Mouse (Mus musculus): ENCODE results near the gene Tmub1. TPM values are rescaled to one million over a fixed set of nuclear protein-coding genes. Genes with fewer than 3 reads are reported as not detected.
A peak's percentile ranks its signal among the peaks of the same experiment; 100 is the strongest.

Tmub1 gene
- total RNA-seq, 2 experiments from 2014 or later, result 17.7 to 23.3 TPM

DNA sequence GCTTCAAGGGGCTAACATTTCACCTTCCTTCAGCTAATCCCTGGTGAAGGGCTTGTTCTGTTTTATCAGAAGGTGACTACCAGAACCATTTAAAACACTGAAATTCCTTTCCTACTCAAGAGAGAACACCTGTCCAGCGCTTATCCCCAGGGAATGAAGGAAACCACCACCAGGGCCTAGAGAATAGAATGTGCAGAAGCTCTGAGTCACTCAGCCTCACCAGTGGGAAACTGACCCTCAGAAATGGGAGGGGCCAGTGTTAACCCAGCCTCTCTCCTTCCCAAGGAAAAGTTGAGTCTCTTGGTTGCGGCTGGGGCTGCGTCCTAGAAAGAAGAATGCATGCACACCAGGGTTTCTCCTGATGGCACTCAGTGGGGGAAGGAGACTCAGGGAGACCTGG is 7.4 kb upstream of the Tmub1 start:
- no peak for DNase-seq (ENCODE audit: low spot score)

DNA sequence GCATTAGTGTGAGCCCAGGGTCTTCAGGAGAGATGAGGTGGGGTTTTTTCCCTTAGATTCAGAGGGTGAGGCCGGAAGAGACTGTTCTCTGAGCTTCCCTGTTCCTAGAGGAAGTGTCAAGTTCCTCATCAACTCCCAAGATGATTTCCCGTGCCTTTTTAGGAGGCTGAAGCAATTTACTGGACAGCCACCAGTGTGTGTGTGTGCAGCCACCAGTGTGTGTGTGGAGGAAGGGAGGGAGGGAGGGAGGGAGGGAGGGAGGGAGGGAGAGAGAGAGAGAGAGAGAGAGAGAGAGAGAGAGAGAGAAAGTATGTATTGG is 6.3 kb upstream of the Tmub1 start:
- peak; percentile 30 for DNase-seq (ENCODE audit: low spot score)

DNA sequence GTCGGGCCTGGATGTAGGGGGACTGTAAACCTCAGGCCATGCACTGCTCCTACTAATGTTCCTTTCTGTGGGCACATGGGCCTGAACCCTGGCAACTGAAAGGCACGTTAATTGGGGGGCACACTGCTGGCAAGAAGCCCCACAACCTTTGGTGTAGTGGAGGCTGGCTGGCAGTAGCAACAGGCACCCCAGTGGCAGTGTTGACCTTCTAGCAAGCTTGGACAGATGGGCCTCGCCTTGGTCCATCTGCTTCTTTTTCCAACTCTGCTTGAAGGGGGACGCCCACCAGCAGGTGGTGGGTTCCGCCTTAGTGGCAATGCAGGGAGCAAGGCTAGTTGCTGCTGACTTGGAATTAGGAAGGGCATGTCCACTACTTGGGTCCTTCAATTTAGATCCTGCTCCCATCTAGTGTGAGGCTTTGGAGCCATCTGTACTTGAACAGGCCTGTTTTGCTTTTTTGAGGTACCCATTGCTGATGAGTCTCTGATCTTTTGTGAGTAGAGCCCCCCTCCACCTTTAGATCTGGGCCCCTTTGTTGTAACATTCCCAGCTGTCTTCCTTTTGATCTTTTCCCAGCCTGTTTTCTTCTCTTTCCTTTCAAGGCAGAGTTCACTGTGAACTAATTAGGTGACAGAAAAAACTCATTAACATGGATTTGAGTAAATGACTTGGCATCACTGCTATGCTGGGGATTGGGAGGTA is 5.8 kb upstream of the Tmub1 start:
- DNase-seq (ENCODE audit: low spot score), result no peak

DNA sequence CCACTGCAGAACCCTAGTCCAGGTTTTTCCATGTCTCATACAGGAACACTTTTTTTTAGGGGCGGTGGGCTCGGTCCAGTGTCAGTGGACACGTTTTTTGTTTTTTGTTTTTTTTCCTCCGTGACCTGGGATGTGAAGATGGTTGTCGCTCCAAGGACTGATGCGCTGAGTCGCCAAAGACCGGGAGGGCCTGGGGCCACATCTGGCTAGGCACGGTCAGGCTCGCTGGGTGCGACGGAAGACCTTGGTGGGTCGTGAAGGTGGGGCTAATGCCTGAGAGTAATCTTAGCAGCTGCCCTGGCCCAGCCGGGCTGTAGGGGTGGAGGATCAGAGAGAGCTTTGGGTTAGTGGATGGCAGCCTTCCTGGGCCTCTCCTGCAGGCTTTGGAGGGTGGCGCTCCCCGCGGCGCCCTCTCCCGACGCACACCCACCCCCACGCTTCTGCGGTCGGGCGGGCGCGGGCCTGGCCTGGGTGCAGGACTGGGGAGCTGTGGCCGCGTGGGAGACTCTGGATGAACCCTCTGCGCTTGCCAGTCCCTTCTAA is 5.1 kb upstream of the Tmub1 start:
- no peak for DNase-seq (ENCODE audit: low spot score)

DNA sequence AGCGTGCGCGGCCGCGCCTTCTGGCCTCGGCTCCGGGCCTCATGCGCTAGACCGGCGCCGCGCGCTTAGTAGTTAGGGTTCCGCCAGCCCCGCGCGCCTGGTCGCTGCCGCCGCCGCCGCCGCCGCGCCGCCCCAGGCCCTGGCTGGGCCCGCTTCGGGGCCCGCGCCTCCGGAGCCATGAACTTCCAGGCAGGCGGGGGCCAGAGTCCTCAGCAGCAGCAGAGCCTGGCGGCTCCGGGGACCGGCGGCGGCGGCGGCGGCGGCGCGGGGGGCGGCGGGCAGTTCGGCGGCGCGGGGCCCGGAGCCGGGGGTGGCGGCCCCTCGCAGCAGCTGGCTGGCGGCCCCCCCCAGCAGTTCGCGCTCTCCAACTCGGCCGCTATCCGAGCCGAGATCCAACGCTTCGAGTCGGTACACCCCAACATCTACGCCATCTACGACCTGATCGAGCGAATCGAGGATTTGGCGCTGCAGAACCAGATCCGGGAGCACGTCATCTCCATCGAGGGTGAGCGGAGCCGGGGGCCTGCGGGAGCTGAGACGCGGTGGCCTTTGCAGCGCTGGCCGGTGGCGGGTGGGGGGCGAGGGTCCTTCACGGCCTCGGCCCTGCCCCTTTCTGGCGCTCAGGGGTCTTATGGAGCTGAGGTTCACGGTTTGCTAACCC is 4.5 kb upstream of the Tmub1 start, which contains the start of gene Agap3:
TSS of gene Agap3 (plus strand) at position 148 of the 661 bp plus-strand sequence.
- DNase-seq (ENCODE audit: low spot score), result no peak

DNA sequence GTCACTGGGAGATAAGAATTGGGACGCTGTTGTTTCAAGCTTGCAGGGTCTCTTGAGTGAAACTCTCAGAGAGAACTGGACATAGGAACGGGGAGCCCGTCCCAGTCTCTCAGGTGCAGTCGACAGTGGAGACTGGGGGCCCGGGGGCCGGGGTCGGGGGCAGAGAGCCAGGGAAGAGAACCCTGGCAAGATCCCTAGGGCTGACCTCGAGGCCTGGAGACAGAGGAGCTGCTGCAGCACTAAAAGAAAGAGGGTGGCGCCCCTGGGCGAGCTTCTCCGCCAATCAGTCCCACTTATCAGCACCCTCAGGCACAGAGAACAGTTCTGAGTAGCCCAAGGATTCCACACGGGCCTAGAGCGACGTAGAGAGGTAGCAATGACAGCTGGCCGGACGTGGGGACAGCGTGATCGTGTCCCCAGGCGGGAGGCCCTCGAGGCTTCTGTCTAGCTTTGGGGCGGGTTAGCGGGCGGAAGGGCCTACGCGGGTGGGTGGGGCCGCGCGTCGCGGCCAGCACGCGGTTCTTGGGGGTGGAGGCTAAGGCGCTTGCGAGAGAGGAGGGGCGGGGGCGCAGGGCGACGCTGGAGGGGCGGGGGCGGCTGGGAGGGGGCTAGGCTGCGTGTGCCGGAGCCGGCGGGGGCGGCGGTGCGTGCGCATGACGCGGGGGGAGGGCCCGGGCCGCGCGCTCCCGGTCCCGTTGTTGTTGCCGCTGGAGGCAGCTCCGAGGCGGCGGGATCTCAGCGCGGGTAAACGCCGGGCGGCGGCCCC is 3.8 kb upstream of the Tmub1 start:
- DNase-seq (ENCODE audit: low spot score), result peak; percentile 83

DNA sequence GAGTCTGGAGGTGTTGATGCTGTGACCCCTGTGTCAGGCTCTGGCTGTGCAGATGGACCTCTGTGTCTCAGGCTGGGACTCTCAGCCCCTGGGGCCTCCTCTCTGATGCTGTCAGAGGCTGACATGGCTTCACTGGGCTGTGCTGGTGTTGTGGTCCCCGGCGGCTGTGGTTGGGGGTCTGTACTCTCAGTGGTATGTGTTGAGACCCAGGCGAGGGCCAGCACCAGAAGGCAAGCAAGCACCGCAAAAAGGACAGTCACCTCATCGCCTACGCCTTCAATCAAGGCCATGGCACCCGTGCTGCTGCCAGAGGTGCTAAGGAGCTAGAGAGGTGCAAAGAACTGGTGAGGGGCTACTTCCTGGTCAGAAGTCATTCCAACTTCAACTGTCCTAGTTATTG is 1.0 kb downstream of the Tmub1 start:
- DNase-seq (ENCODE audit: low spot score), result no peak

DNA sequence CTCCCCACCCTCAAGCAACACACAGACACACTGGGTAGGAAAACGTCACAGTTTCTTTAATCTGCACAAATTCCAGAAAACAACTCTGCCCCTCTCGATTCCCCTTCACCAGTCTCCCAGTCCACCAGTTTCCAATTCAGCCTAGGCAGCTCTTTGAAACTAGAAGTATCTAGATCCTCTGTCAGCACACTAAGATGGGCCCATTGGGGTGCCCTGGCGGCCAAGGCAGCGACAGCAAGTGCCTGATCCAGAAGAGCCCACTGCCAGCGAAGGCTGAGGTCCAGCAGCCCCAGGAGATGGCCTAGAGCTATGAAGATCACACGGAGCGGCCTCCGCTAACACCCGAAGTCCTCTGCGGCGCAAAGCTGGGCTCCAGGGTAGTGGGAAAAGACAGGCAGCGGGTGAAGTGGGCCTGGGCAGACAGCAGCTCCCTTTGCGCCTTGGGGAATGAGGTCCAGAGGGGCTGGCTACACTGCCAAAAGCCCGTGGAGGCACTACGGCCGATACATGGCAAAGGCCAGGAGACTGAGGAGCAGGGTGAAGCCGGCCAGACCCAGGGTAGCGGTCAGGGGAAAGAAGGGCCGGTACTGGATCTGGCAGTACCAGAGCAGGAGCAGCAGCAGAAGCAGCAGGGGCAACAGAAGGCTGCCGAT is 2.1 kb downstream of the Tmub1 start:
- no peak for DNase-seq (ENCODE audit: low spot score)

DNA sequence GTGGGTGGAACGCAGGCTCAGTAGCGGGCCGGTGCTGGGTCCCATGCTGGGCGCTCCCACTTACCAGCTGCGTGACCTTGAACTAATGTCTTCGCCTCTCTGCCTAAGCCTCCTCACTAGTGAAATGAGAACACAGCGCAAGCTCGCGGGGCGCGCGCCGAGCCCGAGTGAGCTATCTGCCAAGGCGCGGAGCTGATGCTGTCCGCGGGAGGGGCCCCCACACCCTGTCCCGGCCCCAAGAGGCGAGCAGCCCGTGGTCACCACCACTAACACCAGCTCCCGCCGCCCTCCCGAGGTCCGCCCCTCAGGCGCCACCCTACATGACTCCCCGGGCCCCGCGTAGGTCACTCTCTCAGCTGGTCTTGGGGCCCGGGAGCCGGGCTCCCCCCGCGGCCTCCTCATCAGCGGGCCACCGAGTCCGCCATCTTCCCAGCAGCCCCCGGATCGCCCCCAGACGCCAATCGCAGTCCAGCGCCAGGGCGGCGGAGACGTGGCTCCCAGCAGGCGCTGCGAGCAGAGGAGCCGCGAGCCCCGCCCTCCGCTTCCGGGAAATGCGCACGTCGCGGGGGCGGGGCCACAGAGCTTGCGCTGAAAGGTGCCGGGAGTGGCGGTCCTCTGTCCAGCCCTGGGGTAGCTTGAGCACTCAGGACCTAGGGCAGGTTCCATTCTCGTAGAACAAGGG is 2.8 kb downstream of the Tmub1 start, which contains the start of gene Fastk:
TSS of gene Fastk (minus strand) at position 542 of the 682 bp plus-strand sequence.
- DNase-seq (ENCODE audit: low spot score), result peak; percentile 93

DNA sequence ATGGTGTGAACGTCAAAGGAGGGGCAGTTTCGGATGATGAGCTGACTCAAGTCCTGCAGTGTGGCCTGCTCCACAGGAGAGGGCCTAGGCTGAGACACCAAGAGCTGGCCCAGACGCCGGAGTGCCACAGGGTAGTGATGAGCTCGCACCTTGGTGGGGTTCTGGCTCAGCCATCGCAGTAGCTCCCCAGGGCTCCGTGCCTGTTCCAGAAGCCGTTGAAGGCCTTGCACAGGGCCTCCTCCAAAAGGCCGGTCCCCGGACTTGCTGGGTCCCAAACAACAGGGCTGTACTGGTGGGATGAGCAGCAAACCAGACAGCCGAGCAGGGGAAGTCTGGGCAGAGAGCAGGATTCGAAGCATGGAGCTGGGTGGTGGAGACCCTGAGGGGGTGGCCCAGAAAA is 3.7 kb downstream of the Tmub1 start:
- no peak for DNase-seq (ENCODE audit: low spot score)

DNA sequence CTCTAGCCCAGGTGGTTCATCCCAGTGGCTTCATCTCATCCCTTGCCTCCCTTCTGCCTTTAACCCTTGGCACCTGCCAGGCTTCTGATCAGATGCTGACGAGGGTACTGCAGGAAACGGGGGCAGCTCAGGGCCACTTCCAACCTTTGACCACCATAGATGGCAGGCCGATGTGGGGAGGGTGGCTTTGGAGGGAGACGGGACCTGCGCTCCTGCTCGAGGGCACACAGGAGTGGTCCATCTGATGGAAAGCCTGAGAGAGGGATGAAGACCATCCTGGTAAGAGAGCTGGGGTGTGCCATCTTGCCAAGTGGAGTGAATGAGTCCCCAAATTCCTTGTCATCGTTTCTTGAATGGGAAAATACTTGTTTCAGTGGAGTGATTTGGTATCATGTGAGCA is 4.5 kb downstream of the Tmub1 start:
- DNase-seq (ENCODE audit: low spot score), result no peak

DNA sequence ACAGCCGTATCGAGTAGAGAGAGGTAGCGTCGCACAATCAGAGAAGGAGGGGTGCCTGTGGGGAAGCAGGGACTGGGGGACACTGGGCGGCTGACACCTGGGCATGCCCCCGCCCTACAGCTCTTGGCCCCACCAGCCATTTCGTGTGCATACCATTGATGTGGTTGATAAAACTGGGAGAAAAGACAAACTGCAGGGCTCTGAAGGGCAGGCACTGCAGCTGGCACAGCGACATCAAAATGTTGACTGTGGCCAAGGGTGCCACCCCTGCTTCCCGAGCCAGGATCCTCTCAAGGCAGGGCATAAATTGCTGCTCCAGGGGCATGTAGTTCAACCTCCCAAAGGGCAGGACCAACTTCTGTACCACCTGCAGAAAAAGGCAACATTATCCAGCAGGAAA is 5.6 kb downstream of the Tmub1 start:
- no peak for DNase-seq (ENCODE audit: low spot score)

DNA sequence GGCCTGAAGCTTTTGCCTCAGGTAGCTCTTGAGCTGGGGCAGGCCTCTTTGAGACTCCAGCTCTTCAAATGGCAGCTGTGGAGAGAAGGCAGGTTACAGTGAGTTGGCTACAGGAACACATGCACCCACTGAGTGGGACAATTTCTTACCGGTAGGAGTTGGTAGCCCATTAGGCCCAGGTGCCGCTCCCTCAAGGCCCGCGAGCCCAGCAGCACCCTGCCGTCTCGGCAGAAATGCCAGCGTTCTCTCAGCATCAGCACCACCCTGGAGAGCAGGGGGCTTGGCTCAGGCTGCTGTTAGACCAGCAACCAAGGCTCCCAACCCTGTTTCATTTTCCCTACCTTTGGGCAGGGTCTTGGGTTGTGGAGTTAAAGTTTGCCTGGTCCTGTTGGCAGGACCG is 6.5 kb downstream of the Tmub1 start:
- no peak for DNase-seq (ENCODE audit: low spot score)

DNA sequence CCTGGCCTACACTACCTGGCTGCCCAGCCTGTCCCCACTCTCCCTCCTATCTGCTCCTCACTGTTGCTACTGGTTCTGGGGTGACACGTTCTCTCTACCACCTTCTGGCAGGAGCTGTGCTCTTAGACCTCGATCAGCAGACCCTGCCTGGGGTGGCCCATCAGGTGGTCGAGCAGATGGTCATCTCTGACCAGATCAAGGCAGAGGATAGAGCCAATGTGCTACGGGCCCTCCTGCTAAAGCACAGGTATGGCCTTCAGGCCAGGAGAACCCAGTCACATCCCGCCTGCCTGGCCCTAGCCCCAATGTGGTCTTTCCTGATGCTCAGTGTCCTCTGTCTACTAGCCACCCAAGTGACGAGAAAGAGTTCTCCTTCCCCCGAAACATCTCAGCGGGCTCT is 13.7 kb downstream of the Tmub1 start:
- DNase-seq (ENCODE audit: low spot score), result no peak

DNA sequence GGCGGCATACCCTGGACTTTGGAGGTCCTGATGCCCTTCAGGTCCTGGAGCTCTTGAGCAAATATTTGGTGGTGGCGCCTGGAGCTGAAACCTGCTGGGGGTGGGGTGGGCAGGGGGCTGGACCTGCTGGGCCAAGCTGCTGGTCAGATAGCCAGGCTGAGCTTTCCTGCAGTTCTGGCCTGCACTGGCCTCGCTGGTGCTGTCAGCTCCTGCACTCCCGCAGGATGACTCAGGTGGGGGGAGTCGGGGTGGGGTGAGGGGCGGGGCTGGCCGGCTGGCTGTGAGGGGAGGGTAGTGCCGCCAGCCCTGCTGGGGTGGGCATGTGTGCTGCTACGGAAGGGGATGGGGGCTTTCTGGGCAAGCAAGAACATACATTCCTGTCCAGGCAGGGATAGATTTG is 19.1 kb downstream of the Tmub1 start:
- no peak for DNase-seq (ENCODE audit: low spot score)

DNA sequence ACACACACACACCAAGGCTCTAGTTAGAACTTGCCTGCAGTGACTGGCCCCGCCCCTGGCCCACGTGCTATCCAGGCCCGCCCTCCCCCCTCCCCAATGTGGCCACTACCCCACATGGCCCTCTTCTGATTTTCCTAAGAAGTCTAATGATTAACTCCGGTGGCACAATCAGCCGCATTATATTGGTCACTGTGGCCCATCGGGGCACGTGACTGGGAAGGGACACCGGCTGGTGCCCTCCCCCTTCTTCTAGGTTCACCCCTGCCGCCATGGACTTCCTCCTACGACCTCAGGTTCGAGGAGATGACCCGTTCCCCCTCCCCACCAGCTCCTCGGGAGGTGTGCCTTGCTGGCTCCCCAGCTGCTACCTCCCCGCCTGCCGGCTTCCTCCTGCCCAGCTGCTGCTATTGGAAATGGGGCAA is 19.7 kb downstream of the Tmub1 start:
- DNase-seq (ENCODE audit: low spot score), result no peak

DNA sequence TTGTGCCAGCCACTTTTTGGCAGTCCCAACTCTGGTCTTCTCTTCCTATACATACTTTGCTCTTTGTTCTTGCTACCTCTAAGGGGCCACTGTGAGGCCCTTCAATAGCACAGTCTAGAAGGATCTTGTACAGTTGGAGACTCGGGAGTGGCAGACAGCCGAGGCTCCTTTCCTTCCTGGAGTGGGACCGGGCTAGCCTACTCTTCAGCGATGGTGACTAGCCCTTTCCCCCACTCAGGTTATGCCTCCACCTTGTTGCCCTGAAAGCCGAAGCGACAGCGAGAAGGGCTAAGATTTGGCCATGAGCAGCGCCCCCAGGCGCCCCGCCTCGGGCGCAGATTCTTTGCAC is 20.4 kb downstream of the Tmub1 start:
- no peak for DNase-seq (ENCODE audit: low spot score)

DNA sequence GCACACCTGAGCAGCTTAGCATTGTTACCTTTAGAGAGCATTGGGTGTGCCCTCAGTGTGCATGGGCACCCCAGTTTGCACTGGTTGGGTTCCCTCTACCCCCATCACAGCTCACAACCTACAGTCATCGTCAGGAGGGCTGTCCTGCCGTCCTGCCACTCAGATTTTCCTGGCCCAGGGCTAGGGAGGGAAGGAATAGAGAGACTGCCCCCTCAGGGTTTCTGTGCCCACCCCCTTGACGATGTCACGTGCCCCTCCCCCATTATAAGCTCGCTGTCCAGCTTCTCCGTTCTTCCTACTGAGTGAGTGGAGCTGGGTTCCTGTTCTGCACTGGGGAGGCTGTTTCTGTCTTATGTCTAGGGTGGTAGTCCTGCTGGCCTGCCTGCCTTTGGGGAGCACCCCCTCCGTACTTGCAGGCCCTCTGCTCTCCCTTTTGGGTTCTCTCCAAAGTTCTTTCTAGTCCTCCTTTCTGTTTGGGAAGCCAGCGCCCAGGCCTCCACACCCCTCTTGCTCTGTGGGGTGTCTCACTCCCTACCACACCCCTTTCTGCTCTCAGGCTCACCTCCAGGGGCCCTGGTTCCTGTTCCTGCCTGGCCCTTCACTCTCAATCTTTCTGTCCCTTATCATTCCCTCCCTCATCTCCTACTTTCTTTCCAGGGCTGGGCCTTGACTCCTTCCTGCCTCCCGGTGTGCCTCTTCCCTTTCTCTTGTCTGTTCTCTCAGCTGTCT is 20.9 kb downstream of the Tmub1 start:
- no peak for DNase-seq (ENCODE audit: low spot score)

DNA sequence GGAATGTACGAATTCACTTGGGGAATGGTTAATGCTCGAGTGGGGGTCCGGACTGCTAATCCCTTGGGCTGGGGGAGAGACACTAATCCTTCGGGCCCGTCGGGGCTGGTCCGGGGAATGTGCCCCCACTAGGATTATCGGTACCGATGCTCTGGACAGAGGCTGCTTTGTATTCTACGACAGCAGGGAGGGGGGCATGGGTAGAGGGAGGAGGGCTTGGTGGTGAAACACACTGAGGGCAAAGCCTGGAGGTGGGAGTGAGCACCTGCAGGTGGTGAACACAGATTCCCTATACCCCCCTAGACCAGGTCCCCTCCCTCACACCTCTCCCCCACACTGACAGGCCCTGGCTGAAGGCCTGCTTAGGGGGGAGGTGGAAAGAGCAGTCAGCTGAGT is 21.6 kb downstream of the Tmub1 start:
- no peak for DNase-seq (ENCODE audit: low spot score)

DNA sequence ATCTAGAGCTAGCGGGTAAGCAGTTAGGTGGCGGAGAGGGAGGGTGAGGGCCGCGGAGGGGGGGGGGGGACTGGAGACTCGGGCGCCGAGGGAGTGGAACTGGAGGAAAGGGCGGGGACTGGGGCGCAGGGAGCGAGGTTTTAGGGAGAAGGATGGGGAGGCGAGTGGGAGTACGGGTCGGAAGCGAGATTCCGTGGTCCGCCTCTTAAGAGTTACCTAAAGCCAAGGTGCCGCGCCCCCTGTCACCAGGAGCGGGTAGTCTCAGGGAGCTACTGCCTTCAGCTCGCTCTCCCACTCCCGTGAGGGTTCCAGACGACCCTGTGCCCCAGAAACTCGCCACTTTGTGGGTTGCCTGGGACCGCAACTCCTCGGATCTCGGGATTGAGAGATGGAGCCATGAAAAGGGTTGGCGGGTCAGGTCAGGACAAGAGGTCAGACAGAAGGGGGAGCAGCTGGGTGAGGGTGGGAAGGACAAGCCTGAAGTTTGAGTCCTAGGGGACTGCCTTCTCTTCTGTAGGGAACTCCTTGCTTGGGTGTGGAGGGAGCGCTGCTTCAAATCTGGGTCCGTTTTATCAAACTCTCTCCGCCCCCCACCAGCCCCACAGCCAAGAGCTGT is 22.1 kb downstream of the Tmub1 start:
- DNase-seq (ENCODE audit: low spot score), result no peak
